8 mouse cellular contexts compared by ENCODE assay signal in the genomic region with DNA sequence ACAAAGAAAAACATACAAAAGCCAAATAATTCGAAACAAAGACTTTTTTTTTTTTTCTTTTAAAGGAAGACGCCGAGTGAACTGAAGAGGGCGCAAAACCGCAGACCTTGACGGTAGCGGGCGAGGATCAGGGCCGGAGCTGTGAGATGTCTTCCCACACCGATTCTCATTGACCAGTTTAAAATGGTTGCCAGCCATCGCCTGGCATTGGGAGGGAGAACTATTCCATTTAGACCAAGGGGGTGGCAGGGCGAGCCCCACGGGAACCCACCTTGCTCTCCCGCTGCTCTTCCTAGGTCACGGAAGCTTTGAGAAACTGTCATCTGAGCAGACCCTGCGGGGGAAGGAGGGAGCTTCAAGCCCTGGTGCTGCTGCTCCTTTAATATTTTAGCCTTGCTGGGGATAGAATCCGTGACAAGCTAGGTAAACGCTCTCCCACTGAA. TPM values are rescaled to one million over a fixed set of nuclear protein-coding genes. Genes with fewer than 3 reads are reported as not detected.
A peak's percentile ranks its signal among the peaks of the same experiment; 100 is the strongest.
DNase-seq lines count a peak whose midpoint lies in the region; ATAC-seq lines count a peak whose summit lies in the region.

No protein-coding gene starts in this region.

- peaks cover 34% of the 10 kb centered on the region for H3K4me1 ChIP-seq in forebrain, embryonic 10.5 days
- H3K4me1 ChIP-seq in hindbrain, embryonic 11.5 days (replicated peaks; ENCODE audit: control insufficient read depth, insufficient read depth, low read length): peaks cover 3% of the 10 kb centered on the region; the same call in 1 of the 2 replicates

- peak overlapping the region; percentile 77 for H3K9ac ChIP-seq in hindbrain, embryonic 11.5 days (ENCODE audit: low read depth, low read length)

- peaks cover 26% of the 10 kb centered on the region for H3K27me3 ChIP-seq in forebrain, embryonic 10.5 days (ENCODE audit: poor library complexity, severe bottlenecking)
- H3K27me3 ChIP-seq in hindbrain, embryonic 11.5 days (ENCODE audit: control insufficient read depth, insufficient read depth, low read length): no peaks in the 10 kb centered on the region

- 3% methylated on average over 18 of the region's 18 CpGs for WGBS in forebrain, embryonic 10.5 days
- 1% methylated on average over 18 of the region's 18 CpGs for WGBS in hindbrain, embryonic 11.5 days

- peak overlapping the region; percentile 63 for H3K4me2 ChIP-seq in hindbrain, embryonic 11.5 days (replicated peaks; ENCODE audit: low read depth, low read length)

- ATAC-seq in hindbrain, embryonic 11.5 days (ENCODE audit: low FRiP score): peak; percentile 63; the same call in 1 of the 2 replicates

- peak overlapping the region; percentile 86 for H3K27ac ChIP-seq in forebrain, embryonic 10.5 days
- peak overlapping the region; percentile 67; the same call in 1 of the 2 replicates for H3K27ac ChIP-seq in hindbrain, embryonic 11.5 days (ENCODE audit: low read depth, low read length)

- no peaks in the 10 kb centered on the region for H3K9me3 ChIP-seq in forebrain, embryonic 10.5 days
- no peaks in the 10 kb centered on the region for H3K9me3 ChIP-seq in hindbrain, embryonic 11.5 days (ENCODE audit: control insufficient read depth, low read length)

- H3K36me3 ChIP-seq in forebrain, embryonic 10.5 days (replicated peaks): no peaks in the 10 kb centered on the region
- no peaks in the 10 kb centered on the region for H3K36me3 ChIP-seq in hindbrain, embryonic 11.5 days (ENCODE audit: control insufficient read depth, insufficient read depth, low read length)

- DNase-seq in adrenal gland, adult (ENCODE audit: inconsistent age in 2 of 2, low spot score in 1 of 2): peak; percentile 68 to 86
- no peak for DNase-seq in adrenal gland, postnatal 4 days (ENCODE audit: low spot score in 2 of 2)
- DNase-seq in c-Kit-positive CD71-positive TER-119-positive erythroid progenitor cells, embryonic 14.5 days (ENCODE audit: low spot score): peak; percentile 70
- peak; percentile 68 for DNase-seq in forebrain, embryonic 10.5 days (ENCODE audit: extremely low spot score, low spot score)
- peak; percentile 80 for DNase-seq in hindbrain, embryonic 11.5 days (ENCODE audit: low spot score)
- DNase-seq in left cerebral cortex, postnatal 4 days: peak; percentile 78
- peak; percentile 67 for DNase-seq in mesoderm, embryonic 11.5 days (ENCODE audit: low read depth, low spot score)
- DNase-seq in right cerebral cortex, postnatal 4 days: peak; percentile 72

- H3K4me3 ChIP-seq in forebrain, embryonic 10.5 days: peak overlapping the region; percentile 50
- peak overlapping the region; percentile 32 for H3K4me3 ChIP-seq in hindbrain, embryonic 11.5 days (ENCODE audit: low read depth, low read length)

- intact Hi-C loops in left cerebral cortex, postnatal 4 days (cut with DNase I): no loop called here

RNA-seq across cellular contexts. Expression of gene Hnrnph1, which starts 5.4 kb away (rescaled TPM):
- 100 to 1,000 TPM; 380 to 474 TPM for total RNA-seq in adrenal gland, postnatal 4 days (2021)
- polyA plus RNA-seq in forebrain, embryonic 10.5 days (2016; fragmentation: Nextera tagmentation; extraction: Ambion mirVana): 634 and 666 TPM in 2 replicates
- polyA plus RNA-seq in hindbrain, embryonic 11.5 days (2014; fragmentation: Nextera tagmentation; extraction: Ambion mirVana): 854 and 865 TPM in 2 replicates
- total RNA-seq in left cerebral cortex, postnatal 4 days (2021): 100 to 1,000 TPM; 508 to 515 TPM

RNA-seq across cellular contexts. Expression of gene Cby3, which starts 17.2 kb away (rescaled TPM):
- not detected for total RNA-seq in adrenal gland, postnatal 4 days (2021)
- 0.23 and 0.57 TPM in 2 replicates for polyA plus RNA-seq in forebrain, embryonic 10.5 days (2016; fragmentation: Nextera tagmentation; extraction: Ambion mirVana)
- polyA plus RNA-seq in hindbrain, embryonic 11.5 days (2014; fragmentation: Nextera tagmentation; extraction: Ambion mirVana): 0.22 and 0.51 TPM in 2 replicates
- not detected for total RNA-seq in left cerebral cortex, postnatal 4 days (2021)

RNA-seq across cellular contexts. Expression of gene Canx, which starts 45.9 kb away (rescaled TPM):
- total RNA-seq in adrenal gland, postnatal 4 days (2021): 100 to 1,000 TPM; 444 to 454 TPM
- polyA plus RNA-seq in forebrain, embryonic 10.5 days (2016; fragmentation: Nextera tagmentation; extraction: Ambion mirVana): 334 and 352 TPM in 2 replicates
- polyA plus RNA-seq in hindbrain, embryonic 11.5 days (2014; fragmentation: Nextera tagmentation; extraction: Ambion mirVana): 242 and 267 TPM in 2 replicates
- total RNA-seq in left cerebral cortex, postnatal 4 days (2021): 100 to 1,000 TPM; 377 to 394 TPM

RNA-seq across cellular contexts. Expression of gene Rufy1, which starts 59.5 kb away (rescaled TPM):
- 10 to 100 TPM; 32.8 to 34.2 TPM for total RNA-seq in adrenal gland, postnatal 4 days (2021)
- polyA plus RNA-seq in forebrain, embryonic 10.5 days (2016; fragmentation: Nextera tagmentation; extraction: Ambion mirVana): 23.1 and 24.0 TPM in 2 replicates
- 25.9 and 29.9 TPM in 2 replicates for polyA plus RNA-seq in hindbrain, embryonic 11.5 days (2014; fragmentation: Nextera tagmentation; extraction: Ambion mirVana)
- total RNA-seq in left cerebral cortex, postnatal 4 days (2021): 10 to 100 TPM; 21.3 to 22.5 TPM

Comparison
In these comparisons a context has a peak if more than half of its experiments do, and no peak if none do; other contexts are left out.
1. DNase-seq: peak in adrenal gland, adult (2 of 2), c-Kit-positive CD71-positive TER-119-positive erythroid progenitor cells, embryonic 14.5 days (single experiment), forebrain, embryonic 10.5 days (single experiment), hindbrain, embryonic 11.5 days (single experiment), left cerebral cortex, postnatal 4 days (single experiment), mesoderm, embryonic 11.5 days (single experiment) and right cerebral cortex, postnatal 4 days (single experiment); none in adrenal gland, postnatal 4 days (0 of 2).